Mouse (Mus musculus): ENCODE measurements around the gene Tab1.

Gene Tab1

DNA sequence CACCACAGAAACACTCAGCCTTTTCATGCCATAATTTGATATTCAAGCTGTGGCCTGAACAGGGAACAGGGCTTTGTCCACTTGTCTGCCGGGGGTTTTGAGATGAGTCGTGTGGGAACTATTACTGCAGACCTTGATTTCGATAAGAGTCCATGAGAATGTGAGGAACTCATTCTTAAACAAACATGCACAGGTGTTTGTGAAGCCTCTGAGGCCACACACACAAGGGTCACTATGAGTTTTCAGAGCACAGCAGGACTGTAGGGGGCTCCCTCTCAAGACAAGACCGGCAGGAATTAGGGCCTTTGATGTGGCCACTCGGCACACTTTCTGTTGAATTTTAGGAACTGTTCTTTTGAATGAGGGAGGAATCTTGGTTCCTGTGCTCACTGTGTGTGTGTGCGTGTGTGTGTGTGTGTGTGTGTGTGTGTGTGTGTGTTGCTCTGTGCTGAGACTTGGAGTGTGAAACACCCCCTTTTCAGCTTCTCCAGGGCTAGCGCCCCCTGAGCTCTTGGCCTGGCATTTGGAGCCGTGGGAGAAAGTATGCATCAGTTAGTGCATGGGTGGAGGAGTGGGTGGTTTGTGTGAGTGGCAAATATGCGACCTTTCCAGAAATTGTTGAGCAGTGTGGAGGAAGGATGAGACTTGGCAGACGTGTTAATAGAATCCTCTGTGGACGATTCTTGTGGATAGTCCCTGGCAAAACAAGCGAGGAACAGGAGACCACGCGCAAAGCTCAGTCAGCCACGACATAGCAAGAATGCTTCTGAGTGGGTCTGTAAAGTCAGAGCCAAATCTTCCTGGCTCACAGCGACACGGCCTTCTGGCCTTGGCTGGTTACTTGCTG lies 5.2 kb downstream of the Tab1 start:
- DNase-seq (ENCODE audit: low spot score), result no peak

- no peak for DNase-seq (ENCODE audit: low spot score)
Observed at GRCm38 (mm10) chr15:80140302-80140701, 7.4 kb downstream of the Tab1 start.

- no peak for DNase-seq (ENCODE audit: low spot score)
Observed at GRCm38 (mm10) chr15:80140878-80141277, 8.0 kb downstream of the Tab1 start.

- no peak for DNase-seq (ENCODE audit: low spot score)
Observed at GRCm38 (mm10) chr15:80142130-80142529, 9.2 kb downstream of the Tab1 start.

- no peak for DNase-seq (ENCODE audit: low spot score)
Observed at GRCm38 (mm10) chr15:80143760-80144159, 10.8 kb downstream of the Tab1 start.

DNA sequence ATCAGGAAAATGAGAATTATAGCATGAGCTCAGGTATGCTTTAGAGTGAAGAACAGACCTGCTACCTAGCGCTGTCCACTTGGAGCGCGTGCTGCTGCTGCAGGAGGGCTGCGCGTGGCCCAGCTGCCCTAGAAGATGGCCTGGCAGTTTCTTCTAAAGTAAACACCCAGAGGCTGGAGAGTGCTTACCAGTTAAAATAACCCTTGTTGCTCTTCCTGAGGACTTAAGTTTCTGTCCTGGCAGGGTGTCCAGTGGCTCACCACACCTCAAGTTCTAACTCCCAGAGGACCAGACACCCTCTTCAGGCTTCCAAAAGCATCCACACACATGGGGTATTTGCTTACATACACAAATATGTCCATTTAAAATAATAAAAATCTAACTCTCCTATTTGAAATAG lies 12.5 kb downstream of the Tab1 start:
- DNase-seq (ENCODE audit: low spot score), result no peak

- no peak for DNase-seq (ENCODE audit: low spot score)
Observed at GRCm38 (mm10) chr15:80146153-80146552, 13.2 kb downstream of the Tab1 start.

- no peak for DNase-seq (ENCODE audit: low spot score)
Observed at GRCm38 (mm10) chr15:80147090-80147489, 14.2 kb downstream of the Tab1 start.

- no peak for DNase-seq (ENCODE audit: low spot score)
Observed at GRCm38 (mm10) chr15:80147511-80147910, 14.6 kb downstream of the Tab1 start.

DNA sequence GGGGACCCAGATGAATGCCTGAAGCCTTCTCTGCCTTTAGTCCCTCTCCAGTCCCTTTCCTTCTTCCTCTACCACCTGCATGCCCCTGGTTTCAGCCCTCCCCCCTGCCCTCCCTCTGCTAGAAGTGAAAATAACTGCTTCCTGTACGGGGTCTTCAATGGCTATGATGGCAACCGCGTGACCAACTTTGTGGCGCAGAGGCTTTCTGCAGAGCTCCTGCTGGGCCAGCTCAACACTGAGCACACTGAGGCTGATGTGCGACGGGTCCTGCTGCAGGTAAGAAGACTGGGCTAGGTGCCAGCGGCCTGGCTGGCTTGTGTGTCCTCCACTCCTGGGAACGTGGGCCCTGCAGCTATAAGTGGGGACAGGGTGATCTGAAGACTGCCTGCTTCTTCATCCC lies 15.6 kb downstream of the Tab1 start:
- DNase-seq (ENCODE audit: low spot score), result no peak

GRCm38 (mm10) chr15:80149517-80149916 lies 16.6 kb downstream of the Tab1 start:
- DNase-seq (ENCODE audit: low spot score), result no peak

GRCm38 (mm10) chr15:80152663-80153062 lies 19.7 kb downstream of the Tab1 start:
- no peak for DNase-seq (ENCODE audit: low spot score)

GRCm38 (mm10) chr15:80153757-80154156 lies 20.8 kb downstream of the Tab1 start:
- no peak for DNase-seq (ENCODE audit: low spot score)

- no peak for DNase-seq (ENCODE audit: low spot score)
Observed at GRCm38 (mm10) chr15:80155707-80156106, 22.8 kb downstream of the Tab1 start.

DNA sequence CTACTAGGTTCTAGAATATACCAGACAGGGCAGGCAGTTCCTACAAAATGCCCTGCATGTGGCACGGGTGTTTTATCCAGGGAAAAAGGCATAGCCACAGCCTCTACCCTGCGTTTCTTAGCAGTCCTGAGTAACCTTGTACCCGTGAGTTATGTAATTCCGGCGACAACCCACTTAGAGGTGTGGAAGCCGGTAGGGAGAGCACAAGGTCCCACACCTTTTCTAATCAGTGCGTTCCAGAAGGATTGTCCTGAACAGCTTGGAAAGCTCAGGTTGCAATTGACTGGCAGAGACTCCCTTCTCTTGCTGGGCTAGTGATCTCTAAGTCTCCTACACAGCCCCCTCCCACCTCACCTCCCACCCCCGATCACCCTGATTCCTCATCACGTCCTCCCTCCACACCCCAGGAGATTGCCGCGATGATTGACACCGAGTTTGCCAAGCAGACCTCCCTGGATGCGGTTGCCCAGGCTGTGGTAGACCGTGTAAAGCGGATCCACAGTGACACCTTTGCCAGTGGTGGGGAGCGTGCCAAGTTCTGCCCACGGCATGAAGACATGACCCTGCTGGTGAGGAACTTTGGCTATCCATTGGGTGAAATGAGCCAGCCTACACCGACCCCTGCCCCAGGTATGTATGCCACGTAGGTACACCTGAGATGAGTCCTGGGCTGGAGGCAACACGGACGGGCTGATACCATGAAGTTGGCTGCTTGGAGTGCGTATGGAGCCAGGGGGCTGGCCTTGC lies 24.4 kb downstream of the Tab1 start:
- DNase-seq (ENCODE audit: low spot score), result no peak

DNA sequence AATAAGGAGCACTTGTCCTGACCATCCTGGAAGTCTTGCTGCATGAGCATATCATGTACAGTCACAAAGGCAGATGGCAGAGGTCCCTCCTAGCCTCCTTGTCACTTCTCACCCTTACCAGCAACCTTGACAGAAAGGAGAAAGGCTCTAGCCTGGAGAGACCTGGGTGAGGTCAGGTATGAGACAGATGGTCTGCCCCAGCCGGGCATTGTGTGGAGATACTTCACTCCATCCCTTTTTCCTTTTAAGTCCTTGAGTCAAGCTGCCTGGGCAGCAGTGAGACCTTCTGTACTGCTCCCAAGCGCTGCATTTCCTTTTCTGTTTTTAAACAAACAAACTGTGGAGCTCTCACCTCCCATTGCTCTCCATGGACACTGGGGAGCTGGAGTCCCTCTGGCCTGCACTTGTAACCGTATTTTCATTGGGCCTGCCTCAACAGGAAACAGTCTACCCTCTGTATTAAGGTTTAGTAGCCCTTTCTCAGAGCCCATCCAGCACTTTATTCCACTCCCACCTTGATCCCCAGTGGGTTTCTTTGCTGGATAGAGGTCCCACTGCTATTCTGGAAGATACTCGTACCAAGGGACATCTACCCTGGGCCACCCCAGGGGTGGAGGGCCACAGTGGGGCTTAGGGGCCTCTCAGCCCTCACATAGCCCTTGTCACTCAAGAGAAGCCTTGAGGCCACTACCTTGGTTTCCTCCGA lies 25.2 kb downstream of the Tab1 start:
- DNase-seq (ENCODE audit: low spot score), result no peak

- DNase-seq (ENCODE audit: low spot score), result no peak
Observed at GRCm38 (mm10) chr15:80158707-80159090, 25.8 kb downstream of the Tab1 start.

- DNase-seq (ENCODE audit: low spot score), result no peak
Observed at GRCm38 (mm10) chr15:80159286-80159901, 26.5 kb downstream of the Tab1 start.

- DNase-seq (ENCODE audit: low spot score), result no peak
Observed at GRCm38 (mm10) chr15:80160223-80160622, 27.3 kb downstream of the Tab1 start.

- no peak for DNase-seq (ENCODE audit: low spot score)
Observed at GRCm38 (mm10) chr15:80160726-80161125, 27.8 kb downstream of the Tab1 start.

GRCm38 (mm10) chr15:80161199-80161598 lies 28.3 kb downstream of the Tab1 start:
- no peak for DNase-seq (ENCODE audit: low spot score)

- DNase-seq (ENCODE audit: low spot score), result no peak
Observed at GRCm38 (mm10) chr15:80162401-80162964, 29.6 kb downstream of the Tab1 start.

Measured in layer of hippocampus, adult 9-10 months (tissue).